Mouse (Mus musculus): ENCODE results near the gene Apc2. TPM values are rescaled to one million over a fixed set of nuclear protein-coding genes. Genes with fewer than 3 reads are reported as not detected.

Apc2 gene
- polyA plus RNA-seq (2014; fragmentation: Illumina TruSeq; extraction: RNeasy Lipid Tissue Mini Kit (QIAGEN cat#74804); ENCODE audit: low read depth, low replicate concordance): not detected

GRCm38 (mm10) chr10:80295618-80296425, at the start of gene Apc2:
Apc2 (plus strand) TSS chr10:80295977.

GRCm38 (mm10) chr10:80248971-80249640, 46.7 kb upstream of the Apc2 start, which contains the start of gene Ndufs7:
Ndufs7 (plus strand) TSS chr10:80249121.

DNA sequence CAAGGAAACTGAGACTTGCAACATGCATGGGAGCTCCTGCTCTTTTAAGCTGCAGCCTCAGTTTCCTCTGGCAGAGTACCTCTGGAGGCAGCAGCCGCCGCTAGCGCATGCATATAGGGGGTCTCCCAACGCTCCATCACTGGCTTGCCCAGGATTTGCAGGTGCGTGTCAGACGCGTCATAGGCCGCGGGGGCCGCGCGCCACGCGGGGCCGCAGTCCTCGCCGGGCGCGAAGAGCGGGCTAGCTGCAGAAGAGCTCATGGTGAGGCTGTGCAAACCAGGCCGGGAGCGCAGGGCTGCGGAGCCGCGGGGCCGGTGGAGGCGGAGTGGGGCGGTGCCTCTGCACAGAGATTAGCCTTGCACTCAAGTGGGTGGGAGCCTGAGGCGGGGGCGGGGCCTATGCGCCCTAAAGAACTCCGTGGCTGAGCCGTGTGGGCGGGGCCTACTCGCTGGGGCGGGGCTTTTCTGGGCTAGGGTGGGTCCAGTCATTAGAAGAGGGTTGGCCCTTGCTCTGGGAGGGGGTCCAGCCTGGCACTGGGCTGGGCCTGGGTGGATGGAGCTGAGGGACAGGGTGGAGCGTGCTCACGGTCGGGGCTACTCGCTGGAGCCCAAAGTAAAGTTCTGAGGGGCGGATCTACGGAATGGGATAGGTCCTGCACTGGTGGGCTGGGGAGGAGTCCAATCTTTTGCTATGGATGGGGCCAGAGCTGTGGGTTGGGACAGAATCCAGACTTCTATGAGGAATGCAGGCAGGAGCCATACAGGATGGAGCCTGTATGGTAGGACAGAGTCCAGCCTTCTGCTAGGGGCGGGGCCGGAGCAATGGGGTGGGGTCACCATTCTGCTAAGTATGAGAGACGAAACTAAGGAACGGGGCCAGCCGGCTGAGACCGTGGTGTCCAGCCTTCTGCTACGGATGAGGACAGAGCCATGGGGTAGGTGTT, 34.9 kb upstream of the Apc2 start, which contains the start of the genes Gamt and Dazap1:
Gene Gamt, minus strand, starts transcription at position 371 of the 943 bp plus-strand sequence.
Gene Dazap1, plus strand, starts transcription at position 845 of the 943 bp plus-strand sequence.

GRCm38 (mm10) chr10:80292251-80293146, 3.3 kb upstream of the Apc2 start, which contains the start of gene Rps15:
Rps15 (plus strand) TSS chr10:80292453.

GRCm38 (mm10) chr10:80320340-80320760, 24.6 kb downstream of the Apc2 start, which contains the start of gene 2310011J03Rik:
2310011J03Rik (minus strand) TSS chr10:80320537.

GRCm38 (mm10) chr10:80329273-80330081, 33.7 kb downstream of the Apc2 start, which contains the start of the genes Pcsk4 and Reep6:
Pcsk4 (minus strand) TSS chr10:80329498.
Reep6 (plus strand) TSS chr10:80329953.

GRCm38 (mm10) chr10:80348244-80348781, 52.5 kb downstream of the Apc2 start, which contains the start of gene Adamtsl5:
Adamtsl5 (minus strand) TSS chr10:80348412.

GRCm38 (mm10) chr10:80356001-80356682, 60.4 kb downstream of the Apc2 start, which contains the start of gene Plk5:
Plk5 (plus strand) TSS chr10:80356459.

Other genes starting within 250 kb of the Apc2 start
- 73.4 TPM for gene Gpx4, start 248.8 kb upstream of the Apc2 start, polyA plus RNA-seq (2014; fragmentation: Illumina TruSeq; extraction: RNeasy Lipid Tissue Mini Kit (QIAGEN cat#74804); ENCODE audit: low read depth, low replicate concordance)
- 0.64 TPM for gene Sbno2, start 190.4 kb upstream of the Apc2 start, polyA plus RNA-seq (2014; fragmentation: Illumina TruSeq; extraction: RNeasy Lipid Tissue Mini Kit (QIAGEN cat#74804); ENCODE audit: low read depth, low replicate concordance)
- gene Stk11, start 180.2 kb upstream of the Apc2 start, polyA plus RNA-seq (2014; fragmentation: Illumina TruSeq; extraction: RNeasy Lipid Tissue Mini Kit (QIAGEN cat#74804); ENCODE audit: low read depth, low replicate concordance): 9.5 TPM
- gene Atp5d, start 157.3 kb upstream of the Apc2 start, polyA plus RNA-seq (2014; fragmentation: Illumina TruSeq; extraction: RNeasy Lipid Tissue Mini Kit (QIAGEN cat#74804); ENCODE audit: low read depth, low replicate concordance): 4.3 TPM
- gene Cbarp, start 155.1 kb upstream of the Apc2 start, polyA plus RNA-seq (2014; fragmentation: Illumina TruSeq; extraction: RNeasy Lipid Tissue Mini Kit (QIAGEN cat#74804); ENCODE audit: low read depth, low replicate concordance): not detected
- gene Midn, start 147.7 kb upstream of the Apc2 start, polyA plus RNA-seq (2014; fragmentation: Illumina TruSeq; extraction: RNeasy Lipid Tissue Mini Kit (QIAGEN cat#74804); ENCODE audit: low read depth, low replicate concordance): 5.2 TPM
- 8.9 TPM for gene Cirbp, start 130.0 kb upstream of the Apc2 start, polyA plus RNA-seq (2014; fragmentation: Illumina TruSeq; extraction: RNeasy Lipid Tissue Mini Kit (QIAGEN cat#74804); ENCODE audit: low read depth, low replicate concordance)
- gene 1600002K03Rik, start 123.0 kb upstream of the Apc2 start, polyA plus RNA-seq (2014; fragmentation: Illumina TruSeq; extraction: RNeasy Lipid Tissue Mini Kit (QIAGEN cat#74804); ENCODE audit: low read depth, low replicate concordance): 1.1 TPM
- gene Efna2, start 116.5 kb upstream of the Apc2 start, polyA plus RNA-seq (2014; fragmentation: Illumina TruSeq; extraction: RNeasy Lipid Tissue Mini Kit (QIAGEN cat#74804); ENCODE audit: low read depth, low replicate concordance): not detected
- 1.5 TPM for gene Mum1, start 69.5 kb upstream of the Apc2 start, polyA plus RNA-seq (2014; fragmentation: Illumina TruSeq; extraction: RNeasy Lipid Tissue Mini Kit (QIAGEN cat#74804); ENCODE audit: low read depth, low replicate concordance)
- gene Ndufs7, start 46.9 kb upstream of the Apc2 start, polyA plus RNA-seq (2014; fragmentation: Illumina TruSeq; extraction: RNeasy Lipid Tissue Mini Kit (QIAGEN cat#74804); ENCODE audit: low read depth, low replicate concordance): 3.2 TPM
- 20.3 TPM for gene Gamt, start 35.0 kb upstream of the Apc2 start, polyA plus RNA-seq (2014; fragmentation: Illumina TruSeq; extraction: RNeasy Lipid Tissue Mini Kit (QIAGEN cat#74804); ENCODE audit: low read depth, low replicate concordance)
- 13.7 TPM for gene Dazap1, start 34.5 kb upstream of the Apc2 start, polyA plus RNA-seq (2014; fragmentation: Illumina TruSeq; extraction: RNeasy Lipid Tissue Mini Kit (QIAGEN cat#74804); ENCODE audit: low read depth, low replicate concordance)
- gene Rps15, start 3.5 kb upstream of the Apc2 start, polyA plus RNA-seq (2014; fragmentation: Illumina TruSeq; extraction: RNeasy Lipid Tissue Mini Kit (QIAGEN cat#74804); ENCODE audit: low read depth, low replicate concordance): 3.6 TPM
- gene 2310011J03Rik, start 24.6 kb downstream of the Apc2 start, polyA plus RNA-seq (2014; fragmentation: Illumina TruSeq; extraction: RNeasy Lipid Tissue Mini Kit (QIAGEN cat#74804); ENCODE audit: low read depth, low replicate concordance): 0.69 TPM
- 0.32 TPM for gene Pcsk4, start 33.5 kb downstream of the Apc2 start, polyA plus RNA-seq (2014; fragmentation: Illumina TruSeq; extraction: RNeasy Lipid Tissue Mini Kit (QIAGEN cat#74804); ENCODE audit: low read depth, low replicate concordance)
- gene Reep6, start 34.0 kb downstream of the Apc2 start, polyA plus RNA-seq (2014; fragmentation: Illumina TruSeq; extraction: RNeasy Lipid Tissue Mini Kit (QIAGEN cat#74804); ENCODE audit: low read depth, low replicate concordance): 47.3 TPM
- gene Adamtsl5, start 52.4 kb downstream of the Apc2 start, polyA plus RNA-seq (2014; fragmentation: Illumina TruSeq; extraction: RNeasy Lipid Tissue Mini Kit (QIAGEN cat#74804); ENCODE audit: low read depth, low replicate concordance): 0.13 TPM
- gene Plk5, start 60.5 kb downstream of the Apc2 start, polyA plus RNA-seq (2014; fragmentation: Illumina TruSeq; extraction: RNeasy Lipid Tissue Mini Kit (QIAGEN cat#74804); ENCODE audit: low read depth, low replicate concordance): not detected
- 1.4 TPM for gene Mex3d, start 91.7 kb downstream of the Apc2 start, polyA plus RNA-seq (2014; fragmentation: Illumina TruSeq; extraction: RNeasy Lipid Tissue Mini Kit (QIAGEN cat#74804); ENCODE audit: low read depth, low replicate concordance)
- gene Mbd3, start 103.6 kb downstream of the Apc2 start, polyA plus RNA-seq (2014; fragmentation: Illumina TruSeq; extraction: RNeasy Lipid Tissue Mini Kit (QIAGEN cat#74804); ENCODE audit: low read depth, low replicate concordance): 0.98 TPM
- gene Uqcr11, start 110.9 kb downstream of the Apc2 start, polyA plus RNA-seq (2014; fragmentation: Illumina TruSeq; extraction: RNeasy Lipid Tissue Mini Kit (QIAGEN cat#74804); ENCODE audit: low read depth, low replicate concordance): 3.9 TPM
- gene Tcf3, start 137.7 kb downstream of the Apc2 start, polyA plus RNA-seq (2014; fragmentation: Illumina TruSeq; extraction: RNeasy Lipid Tissue Mini Kit (QIAGEN cat#74804); ENCODE audit: low read depth, low replicate concordance): 1.3 TPM
- not detected for gene Onecut3, start 198.9 kb downstream of the Apc2 start, polyA plus RNA-seq (2014; fragmentation: Illumina TruSeq; extraction: RNeasy Lipid Tissue Mini Kit (QIAGEN cat#74804); ENCODE audit: low read depth, low replicate concordance)
- gene Atp8b3, start 243.1 kb downstream of the Apc2 start, polyA plus RNA-seq (2014; fragmentation: Illumina TruSeq; extraction: RNeasy Lipid Tissue Mini Kit (QIAGEN cat#74804); ENCODE audit: low read depth, low replicate concordance): not detected

Data from liver, adult 10 weeks (tissue).